Mouse (Mus musculus): ENCODE measurements around the gene Pcsk6. TPM values are rescaled to one million over a fixed set of nuclear protein-coding genes. Genes with fewer than 3 reads are reported as not detected.
A peak's percentile ranks its signal among the peaks of the same experiment; 100 is the strongest.

Pcsk6 gene
- polyA plus RNA-seq, 1 experiment: 52.0 TPM

- H3K4me1 ChIP-seq (ENCODE audit: control insufficient read depth, insufficient read depth, low read length): no peaks in the 10 kb centered on the region
- WGBS: 76% methylated on average over 7 of the region's 7 CpGs
- DNase-seq: no peak
- no peak overlapping the region for H3K4me3 ChIP-seq (replicated peaks; ENCODE audit: insufficient read depth, low read depth, low read length)
- no peak overlapping the region for H3K27ac ChIP-seq (ENCODE audit: insufficient read depth, low read length)
- H3K27me3 ChIP-seq (ENCODE audit: control insufficient read depth, insufficient read depth, low read length): peaks cover 4% of the 10 kb centered on the region; the same call in 1 of the 2 replicates
- TF ChIP-seq POLR2A (IDR thresholded peaks at IDR 0.05; ENCODE audit: borderline replicate concordance, insufficient read depth, low read length): no peak
- no peak for TF ChIP-seq CTCF (IDR thresholded peaks at IDR 0.05; ENCODE audit: borderline replicate concordance, insufficient read depth, low read depth, low read length)
Observed at GRCm38 (mm10) chr7:65860981-65861380, 553 bp upstream of the Pcsk6 start.

- Histone ChIP-seq H3K4me1 (ENCODE audit: control insufficient read depth, insufficient read depth, low read length) (no peaks in the 10 kb centered on the region), H3K27me3 (ENCODE audit: control insufficient read depth, insufficient read depth, low read length) (peaks cover 4% of the 10 kb centered on the region; the same call in 1 of the 2 replicates), H3K4me3 (replicated peaks; ENCODE audit: insufficient read depth, low read depth, low read length) (peak overlapping the region; percentile 37), H3K27ac (ENCODE audit: insufficient read depth, low read length) (no peak overlapping the region)
- 3% methylated on average over 61 of the region's 61 CpGs for WGBS
- peak in 1 of 2 experiments; percentile 18 for DNase-seq
- no peak for TF ChIP-seq POLR2A (IDR thresholded peaks at IDR 0.05; ENCODE audit: borderline replicate concordance, insufficient read depth, low read length)
- no peak for TF ChIP-seq CTCF (IDR thresholded peaks at IDR 0.05; ENCODE audit: borderline replicate concordance, insufficient read depth, low read depth, low read length)
Observed at GRCm38 (mm10) chr7:65862473-65863176, 1.1 kb downstream of the Pcsk6 start.

GRCm38 (mm10) chr7:65869173-65869572 is 7.6 kb downstream of the Pcsk6 start:
- H3K27me3 ChIP-seq (ENCODE audit: control insufficient read depth, insufficient read depth, low read length): no peaks in the 10 kb centered on the region
- H3K27ac ChIP-seq (ENCODE audit: insufficient read depth, low read length): no peak overlapping the region
- WGBS: 66% methylated on average over 16 of the region's 16 CpGs
- no peak overlapping the region for H3K4me3 ChIP-seq (replicated peaks; ENCODE audit: insufficient read depth, low read depth, low read length)
- no peaks in the 10 kb centered on the region; the same call in 1 of the 2 replicates for H3K4me1 ChIP-seq (ENCODE audit: control insufficient read depth, insufficient read depth, low read length)
- DNase-seq: no peak
- TF ChIP-seq POLR2A (IDR thresholded peaks at IDR 0.05; ENCODE audit: borderline replicate concordance, insufficient read depth, low read length) (no peak), CTCF (IDR thresholded peaks at IDR 0.05; ENCODE audit: borderline replicate concordance, insufficient read depth, low read depth, low read length) (no peak)

GRCm38 (mm10) chr7:65869794-65870193 is 8.3 kb downstream of the Pcsk6 start:
- Histone ChIP-seq H3K27me3 (ENCODE audit: control insufficient read depth, insufficient read depth, low read length) (no peaks in the 10 kb centered on the region), H3K4me3 (replicated peaks; ENCODE audit: insufficient read depth, low read depth, low read length) (no peak overlapping the region), H3K27ac (ENCODE audit: insufficient read depth, low read length) (no peak overlapping the region), H3K4me1 (ENCODE audit: control insufficient read depth, insufficient read depth, low read length) (no peaks in the 10 kb centered on the region; the same call in 1 of the 2 replicates)
- no peak for DNase-seq
- 85% methylated on average over 5 of the region's 5 CpGs for WGBS
- TF ChIP-seq CTCF (IDR thresholded peaks at IDR 0.05; ENCODE audit: borderline replicate concordance, insufficient read depth, low read depth, low read length): no peak
- TF ChIP-seq POLR2A (IDR thresholded peaks at IDR 0.05; ENCODE audit: borderline replicate concordance, insufficient read depth, low read length): no peak

- TF ChIP-seq POLR2A (IDR thresholded peaks at IDR 0.05; ENCODE audit: borderline replicate concordance, insufficient read depth, low read length): no peak
- TF ChIP-seq CTCF (IDR thresholded peaks at IDR 0.05; ENCODE audit: borderline replicate concordance, insufficient read depth, low read depth, low read length): no peak
- 91% methylated on average over 5 of the region's 5 CpGs for WGBS
- Histone ChIP-seq H3K4me3 (replicated peaks; ENCODE audit: insufficient read depth, low read depth, low read length) (no peak overlapping the region), H3K27me3 (ENCODE audit: control insufficient read depth, insufficient read depth, low read length) (no peaks in the 10 kb centered on the region), H3K4me1 (ENCODE audit: control insufficient read depth, insufficient read depth, low read length) (no peaks in the 10 kb centered on the region; the same call in 1 of the 2 replicates), H3K27ac (ENCODE audit: insufficient read depth, low read length) (peak overlapping the region; percentile 44; the same call in 1 of the 2 replicates)
- DNase-seq: no peak
Observed at GRCm38 (mm10) chr7:65870227-65870626, 8.7 kb downstream of the Pcsk6 start.

GRCm38 (mm10) chr7:65870928-65871580 is 9.5 kb downstream of the Pcsk6 start:
- peak overlapping the region; percentile 19; the same call in 1 of the 2 replicates for H3K27ac ChIP-seq (ENCODE audit: insufficient read depth, low read length)
- H3K4me1 ChIP-seq (ENCODE audit: control insufficient read depth, insufficient read depth, low read length): no peaks in the 10 kb centered on the region; the same call in 1 of the 2 replicates
- DNase-seq: peak; percentile 45 to 62
- no peak overlapping the region for H3K4me3 ChIP-seq (replicated peaks; ENCODE audit: insufficient read depth, low read depth, low read length)
- H3K27me3 ChIP-seq (ENCODE audit: control insufficient read depth, insufficient read depth, low read length): no peaks in the 10 kb centered on the region
- 37% methylated on average over 10 of the region's 10 CpGs for WGBS
- TF ChIP-seq CTCF (IDR thresholded peaks at IDR 0.05; ENCODE audit: borderline replicate concordance, insufficient read depth, low read depth, low read length) (no peak), POLR2A (IDR thresholded peaks at IDR 0.05; ENCODE audit: borderline replicate concordance, insufficient read depth, low read length) (no peak)

GRCm38 (mm10) chr7:65871851-65872250 is 10.3 kb downstream of the Pcsk6 start:
- peak overlapping the region; percentile 19; the same call in 1 of the 2 replicates for H3K27ac ChIP-seq (ENCODE audit: insufficient read depth, low read length)
- no peak for TF ChIP-seq CTCF (IDR thresholded peaks at IDR 0.05; ENCODE audit: borderline replicate concordance, insufficient read depth, low read depth, low read length)
- no peak for TF ChIP-seq POLR2A (IDR thresholded peaks at IDR 0.05; ENCODE audit: borderline replicate concordance, insufficient read depth, low read length)

More at GRCm38 (mm10) chr7:65871851-65872250, 10.3 kb downstream of the Pcsk6 start:
- no peaks in the 10 kb centered on the region for H3K27me3 ChIP-seq (ENCODE audit: control insufficient read depth, insufficient read depth, low read length)
- 51% methylated on average over 2 of the region's 2 CpGs for WGBS
- H3K4me1 ChIP-seq (ENCODE audit: control insufficient read depth, insufficient read depth, low read length): no peaks in the 10 kb centered on the region; the same call in 1 of the 2 replicates
- no peak for DNase-seq
- H3K4me3 ChIP-seq (replicated peaks; ENCODE audit: insufficient read depth, low read depth, low read length): no peak overlapping the region

Data from cerebellum, adult 2 months (tissue).